Mouse (Mus musculus): Measurements from ENCODE around the gene A530064D06Rik. TPM values are rescaled to one million over a fixed set of nuclear protein-coding genes. Genes with fewer than 3 reads are reported as not detected.

A530064D06Rik gene
- polyA plus RNA-seq, 1 experiment: not detected

Other genes with a start within 250 kb of the A530064D06Rik start
- gene Foxp4, start 242.6 kb downstream of the A530064D06Rik start, polyA plus RNA-seq (2012; rRNA removed): 41.7 and 50.1 TPM in 2 replicates
- not detected in 2 replicates for gene 1700122O11Rik, start 129.0 kb downstream of the A530064D06Rik start, polyA plus RNA-seq (2012; rRNA removed)
- gene 1700067P10Rik, start 78.0 kb downstream of the A530064D06Rik start, polyA plus RNA-seq (2012; rRNA removed): 0.15 and 0.42 TPM in 2 replicates
- not detected in 2 replicates for gene 9830107B12Rik, start 21.0 kb downstream of the A530064D06Rik start, polyA plus RNA-seq (2012; rRNA removed)
- gene Trem1, start 65.5 kb upstream of the A530064D06Rik start, polyA plus RNA-seq (2012; rRNA removed): not detected in 2 replicates
- 0.11 and 0.18 TPM in 2 replicates for gene Trem3, start 80.5 kb upstream of the A530064D06Rik start, polyA plus RNA-seq (2012; rRNA removed)
- gene Treml4, start 97.0 kb upstream of the A530064D06Rik start, polyA plus RNA-seq (2012; rRNA removed): 0.04 and 0.21 TPM in 2 replicates
- gene Treml2, start 132.2 kb upstream of the A530064D06Rik start, polyA plus RNA-seq (2012; rRNA removed): 0.29 and 0.32 TPM in 2 replicates
- gene B430306N03Rik, start 148.9 kb upstream of the A530064D06Rik start, polyA plus RNA-seq (2012; rRNA removed): 0.12 and 0.13 TPM in 2 replicates
- gene Trem2, start 179.1 kb upstream of the A530064D06Rik start, polyA plus RNA-seq (2012; rRNA removed): 32.8 and 34.9 TPM in 2 replicates
- 0.34 and 0.36 TPM in 2 replicates for gene Treml1, start 192.6 kb upstream of the A530064D06Rik start, polyA plus RNA-seq (2012; rRNA removed)
- 31.2 and 35.5 TPM in 2 replicates for gene Nfya, start 242.6 kb upstream of the A530064D06Rik start, polyA plus RNA-seq (2012; rRNA removed)
- 17.5 and 20.7 TPM in 2 replicates for gene Oard1, start 242.7 kb upstream of the A530064D06Rik start, polyA plus RNA-seq (2012; rRNA removed)